Mouse (Mus musculus) neural tube, embryonic 10.5 days (tissue): ENCODE results near the gene Gm36028.
A peak's percentile ranks its signal among the peaks of the same experiment; 100 is the strongest.

ENCODE experiments used
- DNase-seq: peaks from one replicate; pipeline ENCODE4 v3.0.0-alpha.2; 2017; ENCODE audit warnings: low spot score; ENCODE audit errors: extremely low spot score

Gene Gm36028

GRCm38 (mm10) chr16:37860213-37860612 is 733 bp downstream of the Gm36028 start:
- no peak for DNase-seq

- DNase-seq = no peak
Measured at GRCm38 (mm10) chr16:37857495-37857894, 3.5 kb downstream of the Gm36028 start.

- DNase-seq = no peak
Measured at GRCm38 (mm10) chr16:37856327-37856726, 4.6 kb downstream of the Gm36028 start.

- DNase-seq = no peak
Measured at GRCm38 (mm10) chr16:37855583-37855982, 5.4 kb downstream of the Gm36028 start.

GRCm38 (mm10) chr16:37854593-37854992 is 6.4 kb downstream of the Gm36028 start:
- no peak for DNase-seq

- DNase-seq = no peak
Measured at GRCm38 (mm10) chr16:37854054-37854453, 6.9 kb downstream of the Gm36028 start.

GRCm38 (mm10) chr16:37853279-37853678 is 7.7 kb downstream of the Gm36028 start:
- no peak for DNase-seq

GRCm38 (mm10) chr16:37851366-37851765 is 9.6 kb downstream of the Gm36028 start:
- DNase-seq = peak; percentile 35

GRCm38 (mm10) chr16:37847081-37847480 is 13.9 kb downstream of the Gm36028 start:
- DNase-seq = no peak

GRCm38 (mm10) chr16:37845202-37845925 is 15.6 kb downstream of the Gm36028 start:
- no peak for DNase-seq

GRCm38 (mm10) chr16:37843740-37844139 is 17.2 kb downstream of the Gm36028 start:
- no peak for DNase-seq

GRCm38 (mm10) chr16:37842439-37842838 is 18.5 kb downstream of the Gm36028 start:
- DNase-seq = no peak

- DNase-seq = no peak
Measured at GRCm38 (mm10) chr16:37837571-37837970, 23.4 kb downstream of the Gm36028 start.

GRCm38 (mm10) chr16:37831041-37831440 is 29.9 kb downstream of the Gm36028 start:
- no peak for DNase-seq

GRCm38 (mm10) chr16:37826286-37826685 is 34.7 kb downstream of the Gm36028 start:
- no peak for DNase-seq

GRCm38 (mm10) chr16:37824778-37825505 is 36.0 kb downstream of the Gm36028 start:
- no peak for DNase-seq

GRCm38 (mm10) chr16:37823949-37824348 is 37.0 kb downstream of the Gm36028 start:
- DNase-seq = no peak

GRCm38 (mm10) chr16:37817986-37818385 is 43.0 kb downstream of the Gm36028 start:
- no peak for DNase-seq

- peak; percentile 63 for DNase-seq
Measured at GRCm38 (mm10) chr16:37814383-37814971, 46.5 kb downstream of the Gm36028 start.

GRCm38 (mm10) chr16:37813691-37814382 is 47.1 kb downstream of the Gm36028 start:
- no peak for DNase-seq

- no peak for DNase-seq
Measured at GRCm38 (mm10) chr16:37812474-37812886, 48.5 kb downstream of the Gm36028 start.

GRCm38 (mm10) chr16:37811874-37812273 is 49.1 kb downstream of the Gm36028 start:
- no peak for DNase-seq
